Mouse (Mus musculus) thymus, postnatal 0 days (tissue): ENCODE data around the gene Zfp619. TPM values are rescaled to one million over a fixed set of nuclear protein-coding genes. Genes with fewer than 3 reads are reported as not detected.
"Not testable (repeated sequence)": the region's sequence is repeated elsewhere in the genome, so short reads cannot be mapped to it uniquely, and the experiment has no call there.

Experiments used
- DNase-seq: peaks from one replicate; pipeline ENCODE4 v3.0.0-alpha.2; 2015; ENCODE audit warnings: low spot score
- polyA plus RNA-seq: library from polyadenylated mRNA; unstranded; fragments of >200 nt; fragmentation: Nextera tagmentation; extraction: Ambion mirVana; gene quantifications from 2 replicates; pipeline ENCODE4 v1.2.1, GENCODE M21; 2015

Zfp619 gene
- polyA plus RNA-seq, 1 experiment from 2014 or later, result 0.34 TPM

- DNase-seq, result not testable (repeated sequence)
These were observed 71.0 kb downstream of the Zfp619 start for GRCm38 (mm10) chr7:39588471-39589041.

- DNase-seq, result not testable (repeated sequence)
These were observed 71.5 kb downstream of the Zfp619 start for GRCm38 (mm10) chr7:39589044-39589443.

Other genes starting within 250 kb of the Zfp619 start
- gene Gm5114, start 104.6 kb upstream of the Zfp619 start, polyA plus RNA-seq, result not detected in 2 replicates